Mouse (Mus musculus): ENCODE results near the gene Ppef1. TPM values are rescaled to one million over a fixed set of nuclear protein-coding genes. Genes with fewer than 3 reads are reported as not detected.

Ppef1 gene
- polyA plus RNA-seq, 1 experiment = 1.1 TPM

- Histone ChIP-seq H3ac (ENCODE audit: control insufficient read depth, insufficient read length) (no peak overlapping the region), H3K36me3 (ENCODE audit: control insufficient read depth, insufficient read depth) (no peaks in the 10 kb centered on the region), H3K27me3 (ENCODE audit: control insufficient read depth, insufficient read depth, insufficient read length) (no peaks in the 10 kb centered on the region), H3K79me2 (ENCODE audit: control insufficient read depth, insufficient read depth) (no peaks in the 10 kb centered on the region), H3K4me2 (ENCODE audit: low read depth) (peak overlapping the region; percentile 59), H3K4me3 (peak overlapping the region; percentile 35)
- TF ChIP-seq SRF (IDR thresholded peaks at IDR 0.05; ENCODE audit: control insufficient read depth, insufficient read length, low read depth) (no peak), E2F4 (IDR thresholded peaks at IDR 0.05; ENCODE audit: insufficient read depth) (no peak), POLR2AphosphoS2 (IDR thresholded peaks at IDR 0.05; ENCODE audit: insufficient read length, low read depth) (no peak), MYOG (IDR thresholded peaks at IDR 0.05; ENCODE audit: control insufficient read depth in 1 of 3, insufficient read depth in 1 of 3, insufficient read length in 2 of 3, low read depth in 2 of 3) (no peak), TCF12 (IDR thresholded peaks at IDR 0.05; ENCODE audit: insufficient read depth, poor library complexity, severe bottlenecking) (no peak), USF1 (IDR thresholded peaks at IDR 0.05; ENCODE audit: low read depth) (no peak), MAX (IDR thresholded peaks at IDR 0.05; ENCODE audit: low read depth) (no peak), CEBPB (IDR thresholded peaks at IDR 0.05; ENCODE audit: insufficient read depth, poor library complexity, severe bottlenecking) (no peak)
Measured at GRCm38 (mm10) chrX:160766233-160766616, 30.7 kb upstream of the Ppef1 start.

GRCm38 (mm10) chrX:160765389-160766232 is 30.0 kb upstream of the Ppef1 start:
- no peaks in the 10 kb centered on the region for H3K27me3 ChIP-seq (ENCODE audit: control insufficient read depth, insufficient read depth, insufficient read length)
- H3K79me2 ChIP-seq (ENCODE audit: control insufficient read depth, insufficient read depth) = no peaks in the 10 kb centered on the region
- H3K4me2 ChIP-seq (ENCODE audit: low read depth) = peak overlapping the region; percentile 52
- no peak for TF ChIP-seq REST (IDR thresholded peaks at IDR 0.05; ENCODE audit: insufficient read depth, insufficient read length)
- TF ChIP-seq MYOD1 (IDR thresholded peaks at IDR 0.05; ENCODE audit: control insufficient read depth in 1 of 3, insufficient read length in 2 of 3, low read depth in 2 of 3) = no peak
- TF ChIP-seq MAX (IDR thresholded peaks at IDR 0.05; ENCODE audit: low read depth) = no peak
- TF ChIP-seq POLR2AphosphoS2 (IDR thresholded peaks at IDR 0.05; ENCODE audit: insufficient read length, low read depth) = no peak
- peak; percentile 86 for TF ChIP-seq E2F4 (IDR thresholded peaks at IDR 0.05; ENCODE audit: insufficient read depth)
- TF ChIP-seq SRF (IDR thresholded peaks at IDR 0.05; ENCODE audit: control insufficient read depth, insufficient read length, low read depth) = no peak
- TF ChIP-seq USF1 (IDR thresholded peaks at IDR 0.05; ENCODE audit: low read depth) = no peak
- TF ChIP-seq CEBPB (IDR thresholded peaks at IDR 0.05; ENCODE audit: insufficient read depth, poor library complexity, severe bottlenecking) = 0 out of 2 replicates have a peak, but pooled peaks have one; percentile 18
- no peak for TF ChIP-seq MYOG (IDR thresholded peaks at IDR 0.05; ENCODE audit: control insufficient read depth in 1 of 3, insufficient read depth in 1 of 3, insufficient read length in 2 of 3, low read depth in 2 of 3)
- no peak for TF ChIP-seq POLR2A (IDR thresholded peaks at IDR 0.05; ENCODE audit: insufficient read length, low read depth)
- TF ChIP-seq TCF12 (IDR thresholded peaks at IDR 0.05; ENCODE audit: insufficient read depth, poor library complexity, severe bottlenecking) = no peak
- no peak overlapping the region for H3ac ChIP-seq (ENCODE audit: control insufficient read depth, insufficient read length)
- H3K4me3 ChIP-seq = peak overlapping the region; percentile 35
- H3K36me3 ChIP-seq (ENCODE audit: control insufficient read depth, insufficient read depth) = no peaks in the 10 kb centered on the region

GRCm38 (mm10) chrX:160750808-160751207 is 15.2 kb upstream of the Ppef1 start:
- no peak for TF ChIP-seq MYOD1 (IDR thresholded peaks at IDR 0.05; ENCODE audit: control insufficient read depth in 1 of 3, insufficient read length in 2 of 3, low read depth in 2 of 3)
- TF ChIP-seq POLR2AphosphoS2 (IDR thresholded peaks at IDR 0.05; ENCODE audit: insufficient read length, low read depth) = no peak
- TF ChIP-seq E2F4 (IDR thresholded peaks at IDR 0.05; ENCODE audit: insufficient read depth) = no peak
- TF ChIP-seq CEBPB (IDR thresholded peaks at IDR 0.05; ENCODE audit: insufficient read depth, poor library complexity, severe bottlenecking) = no peak
- no peak for TF ChIP-seq MAX (IDR thresholded peaks at IDR 0.05; ENCODE audit: low read depth)
- no peak for TF ChIP-seq REST (IDR thresholded peaks at IDR 0.05; ENCODE audit: insufficient read depth, insufficient read length)
- no peak for TF ChIP-seq MYOG (IDR thresholded peaks at IDR 0.05; ENCODE audit: control insufficient read depth in 1 of 3, insufficient read depth in 1 of 3, insufficient read length in 2 of 3, low read depth in 2 of 3)
- TF ChIP-seq TCF3 (IDR thresholded peaks at IDR 0.05; ENCODE audit: insufficient read length, low read depth) = no peak

GRCm38 (mm10) chrX:160748653-160749052 is 13.1 kb upstream of the Ppef1 start:
- H3K4me3 ChIP-seq = no peak overlapping the region
- no peaks in the 10 kb centered on the region for H3K79me2 ChIP-seq (ENCODE audit: control insufficient read depth, insufficient read depth)
- no peak overlapping the region for H3K4me2 ChIP-seq (ENCODE audit: low read depth)
- TF ChIP-seq TCF12 (IDR thresholded peaks at IDR 0.05; ENCODE audit: insufficient read depth, poor library complexity, severe bottlenecking) (no peak), MYOG (IDR thresholded peaks at IDR 0.05; ENCODE audit: control insufficient read depth in 1 of 3, insufficient read depth in 1 of 3, insufficient read length in 2 of 3, low read depth in 2 of 3) (no peak), MYOD1 (IDR thresholded peaks at IDR 0.05; ENCODE audit: control insufficient read depth in 1 of 3, insufficient read length in 2 of 3, low read depth in 2 of 3) (no peak), USF1 (IDR thresholded peaks at IDR 0.05; ENCODE audit: low read depth) (no peak), E2F4 (IDR thresholded peaks at IDR 0.05; ENCODE audit: insufficient read depth) (no peak), CEBPB (IDR thresholded peaks at IDR 0.05; ENCODE audit: insufficient read depth, poor library complexity, severe bottlenecking) (no peak), POLR2A (IDR thresholded peaks at IDR 0.05; ENCODE audit: insufficient read length, low read depth) (no peak)
- no peaks in the 10 kb centered on the region for H3K36me3 ChIP-seq (ENCODE audit: control insufficient read depth, insufficient read depth)
- H3ac ChIP-seq (ENCODE audit: control insufficient read depth, insufficient read length) = no peak overlapping the region
- H3K27me3 ChIP-seq (ENCODE audit: control insufficient read depth, insufficient read depth, insufficient read length) = no peaks in the 10 kb centered on the region

More at GRCm38 (mm10) chrX:160750808-160751207, 15.2 kb upstream of the Ppef1 start:
- Histone ChIP-seq H3ac (ENCODE audit: control insufficient read depth, insufficient read length) (no peak overlapping the region), H3K36me3 (ENCODE audit: control insufficient read depth, insufficient read depth) (no peaks in the 10 kb centered on the region), H3K4me2 (ENCODE audit: low read depth) (no peak overlapping the region), H3K4me3 (no peak overlapping the region), H3K79me2 (ENCODE audit: control insufficient read depth, insufficient read depth) (no peaks in the 10 kb centered on the region), H3K27me3 (ENCODE audit: control insufficient read depth, insufficient read depth, insufficient read length) (no peaks in the 10 kb centered on the region)
